Mouse (Mus musculus) hindbrain, embryonic 15.5 days (tissue): ENCODE results near the gene Zfp618. TPM values are rescaled to one million over a fixed set of nuclear protein-coding genes. Genes with fewer than 3 reads are reported as not detected.
A peak's percentile ranks its signal among the peaks of the same experiment; 100 is the strongest.

Source experiments
- ATAC-seq: fragments of 200-750 bp; cut with Nextera tagmentation; 2 replicates; pipeline ENCODE4 v1.8.0; 2017; ENCODE audit warnings: low read depth, moderate number of reproducible peaks, moderate TSS enrichment; ENCODE audit not compliant: low FRiP score
- H3K27ac ChIP-seq: fragments of 300-500 bp; sonication (generic); replicated peaks from 2 replicates; pipeline ENCODE4 v1.5.1; 2015; ENCODE audit warnings: mild to moderate bottlenecking, inconsistent platforms
- H3K27me3 ChIP-seq: fragments of 300-500 bp; sonication (generic); 2 replicates; pipeline ENCODE4 v1.6.1; 2015; ENCODE audit warnings: control low read depth, inconsistent platforms
- H3K36me3 ChIP-seq: fragments of 300-500 bp; sonication (generic); 2 replicates; pipeline ENCODE4 v1.6.1; 2015; ENCODE audit warnings: control low read depth, inconsistent platforms
- H3K4me1 ChIP-seq: fragments of 300-500 bp; sonication (generic); replicated peaks from 2 replicates; pipeline ENCODE4 v1.6.1; 2015; ENCODE audit warnings: control low read depth, inconsistent platforms
- H3K4me2 ChIP-seq: fragments of 300-500 bp; sonication (generic); 2 replicates; pipeline ENCODE4 v1.6.1; 2015; ENCODE audit warnings: moderate library complexity, mild to moderate bottlenecking, inconsistent platforms
- H3K4me3 ChIP-seq: fragments of 300-500 bp; sonication (generic); 2 replicates; pipeline ENCODE4 v1.5.1; 2015; ENCODE audit warnings: mild to moderate bottlenecking, inconsistent platforms
- H3K9ac ChIP-seq: fragments of 300-500 bp; sonication (generic); 2 replicates; pipeline ENCODE4 v1.6.1; 2015; ENCODE audit warnings: inconsistent platforms
- H3K9me3 ChIP-seq: fragments of 300-500 bp; sonication (generic); 2 replicates; pipeline ENCODE4 v1.6.1; 2016; ENCODE audit warnings: control low read depth, inconsistent platforms
- WGBS: fragments of 180-500 bp; shearing (Covaris S2); methylation state at CpG from one replicate; pipeline ENCODE4 v1.1.7; 2015; 5-methylcytosine and 5-hydroxymethylcytosine counted together
- polyA plus RNA-seq: library from polyadenylated mRNA; unstranded; fragments of >200 nt; fragmentation: Nextera tagmentation; extraction: Ambion mirVana; gene quantifications from 2 replicates; pipeline ENCODE4 v1.2.1, GENCODE M21; 2015

Gene Zfp618
- polyA plus RNA-seq, 1 experiment from 2014 or later = 27.2 TPM

- no peaks in the 10 kb centered on the region for H3K9me3 ChIP-seq
- H3K36me3 ChIP-seq = no peaks in the 10 kb centered on the region
- H3K27ac ChIP-seq = no peak within 1 kb of the TSS
- no peak within 1 kb of the TSS for H3K4me2 ChIP-seq
- H3K9ac ChIP-seq = no peak within 1 kb of the TSS
- no peaks in the 10 kb centered on the region for H3K27me3 ChIP-seq
- ATAC-seq = no peak
- WGBS = 64% methylated on average over 5 of the region's 5 CpGs
- 0 out of 2 replicates have a peak, but pooled peaks cover 4% of the 10 kb centered on the region for H3K4me1 ChIP-seq
- H3K4me3 ChIP-seq = no peak within 1 kb of the TSS
Measured at GRCm38 (mm10) chr4:63154699-63155098, 189.3 kb downstream of the Zfp618 start, which contains the start of gene Ambp. Ambp (minus strand) TSS chr4:63154799.

- H3K36me3 ChIP-seq = no peaks in the 10 kb centered on the region
- no peak overlapping the region for H3K27ac ChIP-seq
- no peak overlapping the region for H3K9ac ChIP-seq
- no peaks in the 10 kb centered on the region for H3K27me3 ChIP-seq
- ATAC-seq = no peak
- 0 out of 2 replicates have a peak, but pooled peaks cover 4% of the 10 kb centered on the region for H3K4me1 ChIP-seq
- H3K9me3 ChIP-seq = no peaks in the 10 kb centered on the region
- no peak overlapping the region for H3K4me3 ChIP-seq
- H3K4me2 ChIP-seq = no peak overlapping the region
- WGBS = 69% methylated on average over 2 of the region's 2 CpGs
Measured at GRCm38 (mm10) chr4:63155596-63155995, 190.2 kb downstream of the Zfp618 start.

DNA sequence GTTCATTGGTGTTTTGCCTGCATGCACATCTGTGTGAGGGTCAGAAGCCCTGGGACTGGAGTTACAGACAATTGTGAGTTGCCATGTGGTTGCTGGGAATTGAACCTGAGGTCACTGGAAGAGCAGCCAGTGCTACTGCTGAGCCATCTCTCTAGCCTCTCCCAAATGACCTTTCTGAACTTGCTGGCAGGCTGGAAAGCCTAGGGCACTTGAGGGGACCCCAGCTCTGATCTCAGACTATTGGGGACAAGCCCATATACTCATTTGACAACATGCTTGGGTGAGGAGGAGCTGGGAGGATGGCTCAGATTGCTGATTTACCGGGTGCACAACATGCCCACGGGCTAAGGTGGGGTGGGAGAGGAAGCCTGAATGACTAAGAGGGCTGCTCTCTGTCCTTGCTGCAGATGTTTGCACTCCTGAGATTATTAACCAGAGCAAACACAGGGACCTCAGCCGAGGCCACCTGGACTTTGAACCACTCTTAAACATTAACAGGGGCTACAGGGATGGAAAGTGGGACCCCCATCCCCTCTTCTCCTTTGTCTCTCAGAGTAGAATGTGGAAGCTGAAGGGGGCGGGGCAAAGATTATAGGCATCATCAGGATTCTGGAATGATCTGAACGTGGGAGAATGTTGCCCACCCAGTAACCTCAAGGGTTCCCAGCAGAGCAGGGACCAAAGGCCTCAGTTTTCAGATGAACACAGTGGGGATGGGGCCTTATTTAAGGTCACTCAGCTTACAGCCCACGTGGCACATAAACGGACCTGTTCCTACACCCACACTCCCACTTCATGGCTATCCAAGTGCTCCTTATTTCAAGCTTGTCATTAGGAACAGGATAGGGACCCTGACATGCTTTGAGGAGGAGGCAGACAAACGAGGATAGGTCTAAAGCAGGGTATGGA is 191.6 kb downstream of the Zfp618 start:
- Histone ChIP-seq H3K4me1 (0 out of 2 replicates have a peak, but pooled peaks cover 4% of the 10 kb centered on the region), H3K27me3 (no peaks in the 10 kb centered on the region), H3K27ac (no peak overlapping the region), H3K36me3 (no peaks in the 10 kb centered on the region), H3K9ac (no peak overlapping the region), H3K4me2 (no peak overlapping the region), H3K4me3 (no peak overlapping the region), H3K9me3 (no peaks in the 10 kb centered on the region)
- ATAC-seq = no peak
- 59% methylated on average over 8 of the region's 8 CpGs for WGBS

GRCm38 (mm10) chr4:63158192-63158591 is 192.8 kb downstream of the Zfp618 start:
- no peak overlapping the region for H3K9ac ChIP-seq
- H3K27ac ChIP-seq = no peak overlapping the region
- no peak overlapping the region for H3K4me2 ChIP-seq
- H3K27me3 ChIP-seq = no peaks in the 10 kb centered on the region
- no peak overlapping the region for H3K4me3 ChIP-seq
- H3K36me3 ChIP-seq = no peaks in the 10 kb centered on the region
- no peak; the same call in 1 of the 2 replicates for ATAC-seq
- 0 out of 2 replicates have a peak, but pooled peaks cover 4% of the 10 kb centered on the region for H3K4me1 ChIP-seq
- WGBS = 95% methylated on average over 7 of the region's 7 CpGs
- no peaks in the 10 kb centered on the region for H3K9me3 ChIP-seq

DNA sequence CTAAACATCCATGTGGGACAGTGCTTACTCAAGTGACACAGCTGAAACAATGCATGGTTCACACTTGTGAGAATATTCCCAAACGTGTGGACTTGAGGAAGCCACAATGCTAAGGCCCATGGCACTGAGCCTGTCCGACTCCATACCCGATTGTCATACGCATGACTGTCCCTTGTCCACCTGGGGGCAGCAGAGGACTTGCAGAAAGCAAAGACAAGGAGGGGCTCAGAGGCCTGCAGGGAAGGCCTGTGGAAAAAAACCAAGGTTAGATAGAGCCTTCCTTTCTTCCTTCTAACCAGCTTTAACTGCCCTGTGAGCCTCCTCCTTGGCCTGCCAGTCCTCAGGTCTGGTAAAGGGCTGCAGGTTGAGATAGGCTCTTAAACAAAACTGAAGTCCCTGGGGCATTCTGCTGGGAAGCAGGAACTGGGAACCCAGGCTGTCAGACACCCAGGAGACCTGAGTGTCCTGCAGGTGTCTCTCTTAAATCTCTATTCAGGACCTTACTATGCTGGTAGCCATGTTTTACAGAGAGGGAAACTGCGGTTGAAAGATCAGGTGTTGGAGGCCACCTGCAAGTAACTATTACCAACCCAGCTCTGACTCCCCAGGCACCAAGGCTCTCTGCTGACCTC is 193.7 kb downstream of the Zfp618 start:
- Histone ChIP-seq H3K9me3 (no peaks in the 10 kb centered on the region), H3K4me3 (no peak overlapping the region), H3K36me3 (no peaks in the 10 kb centered on the region), H3K27ac (no peak overlapping the region), H3K27me3 (no peaks in the 10 kb centered on the region), H3K9ac (no peak overlapping the region), H3K4me1 (0 out of 2 replicates have a peak, but pooled peaks cover 4% of the 10 kb centered on the region), H3K4me2 (no peak overlapping the region)
- WGBS = 23% methylated on average over 5 of the region's 5 CpGs
- peak; percentile 90 for ATAC-seq

- no peak for ATAC-seq
- Histone ChIP-seq H3K4me2 (no peak overlapping the region), H3K27me3 (no peaks in the 10 kb centered on the region), H3K4me1 (no peaks in the 10 kb centered on the region), H3K27ac (no peak overlapping the region), H3K9me3 (no peaks in the 10 kb centered on the region), H3K4me3 (no peak overlapping the region), H3K9ac (no peak overlapping the region), H3K36me3 (no peaks in the 10 kb centered on the region)
- 88% methylated on average over 4 of the region's 4 CpGs for WGBS
Measured at GRCm38 (mm10) chr4:63165636-63166035, 200.3 kb downstream of the Zfp618 start.

DNA sequence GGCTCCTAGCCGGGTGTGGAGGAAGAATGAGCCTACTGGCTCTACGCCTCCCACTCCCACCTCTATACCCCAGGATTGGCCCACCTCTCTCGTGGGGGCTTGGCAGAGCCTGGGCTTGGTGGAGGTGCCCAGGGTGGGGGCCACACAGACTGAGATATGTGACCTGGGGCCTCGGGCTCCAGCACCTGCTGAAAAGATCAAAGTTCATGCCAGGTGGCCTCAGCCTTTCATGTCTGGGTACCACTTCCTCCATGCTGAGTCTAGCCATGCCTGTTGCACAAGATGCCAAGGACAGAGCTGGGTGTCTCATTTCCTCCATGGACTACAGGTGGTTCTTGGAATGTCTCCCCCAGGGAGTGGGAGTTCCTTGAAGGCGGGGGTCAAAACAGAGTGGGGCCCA is 200.9 kb downstream of the Zfp618 start:
- Histone ChIP-seq H3K27me3 (no peaks in the 10 kb centered on the region; the same call in 1 of the 2 replicates), H3K9me3 (no peaks in the 10 kb centered on the region), H3K27ac (no peak overlapping the region), H3K4me2 (no peak overlapping the region), H3K4me3 (no peak overlapping the region), H3K4me1 (no peaks in the 10 kb centered on the region), H3K9ac (no peak overlapping the region), H3K36me3 (no peaks in the 10 kb centered on the region)
- WGBS = 93% methylated on average over 5 of the region's 5 CpGs
- no peak for ATAC-seq

DNA sequence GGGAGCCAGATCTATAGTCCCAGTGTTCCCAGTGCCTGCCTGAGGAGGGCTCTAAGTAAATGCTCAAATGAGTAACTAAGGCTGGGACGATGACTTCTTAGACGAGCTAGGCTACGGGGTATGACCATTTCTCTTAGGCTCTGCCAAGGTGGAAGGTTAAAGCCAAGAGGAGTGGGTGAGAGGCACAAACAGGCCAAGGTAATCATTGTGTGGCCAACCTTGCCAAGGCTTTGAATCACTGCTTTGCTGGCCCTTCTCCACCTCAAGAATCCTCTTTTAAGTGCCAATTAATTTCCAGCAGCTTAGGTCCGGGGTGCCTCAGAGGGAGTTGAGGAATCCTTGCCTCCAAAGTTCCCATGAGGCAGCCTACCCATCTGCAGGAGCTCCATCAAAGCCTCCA is 204.7 kb downstream of the Zfp618 start:
- Histone ChIP-seq H3K4me3 (no peak overlapping the region), H3K4me1 (no peaks in the 10 kb centered on the region), H3K9ac (no peak overlapping the region), H3K27ac (no peak overlapping the region), H3K4me2 (no peak overlapping the region), H3K27me3 (no peaks in the 10 kb centered on the region; the same call in 1 of the 2 replicates), H3K36me3 (no peaks in the 10 kb centered on the region), H3K9me3 (no peaks in the 10 kb centered on the region)
- no peak for ATAC-seq
- WGBS = 89% methylated on average over 4 of the region's 4 CpGs

DNA sequence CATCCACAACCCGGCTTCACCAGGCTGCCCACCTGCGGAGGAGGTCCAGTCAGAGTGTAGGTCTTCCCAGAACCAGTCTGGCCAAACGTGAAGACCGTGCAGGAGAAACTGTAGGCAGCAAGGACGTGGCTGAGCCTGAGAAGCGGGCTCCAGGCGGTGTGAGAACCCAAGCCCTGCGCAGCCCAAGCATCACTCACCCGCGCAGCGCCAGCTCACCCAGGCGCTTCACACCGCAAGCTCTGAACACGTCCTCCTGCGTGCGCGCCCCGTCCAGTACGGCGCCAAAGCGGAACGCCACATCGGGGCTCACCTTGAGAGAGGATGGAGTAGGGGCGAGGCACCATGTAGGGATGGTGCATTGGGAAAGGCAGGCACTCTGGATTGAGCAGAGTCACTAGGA is 205.7 kb downstream of the Zfp618 start:
- no peaks in the 10 kb centered on the region; the same call in 1 of the 2 replicates for H3K27me3 ChIP-seq
- no peaks in the 10 kb centered on the region for H3K4me1 ChIP-seq
- WGBS = 54% methylated on average over 24 of the region's 24 CpGs
- no peak overlapping the region for H3K27ac ChIP-seq
- H3K9me3 ChIP-seq = no peaks in the 10 kb centered on the region
- H3K36me3 ChIP-seq = no peaks in the 10 kb centered on the region
- ATAC-seq = no peak
- H3K4me3 ChIP-seq = no peak overlapping the region
- H3K9ac ChIP-seq = no peak overlapping the region
- no peak overlapping the region for H3K4me2 ChIP-seq

- no peak within 1 kb of the TSS for H3K9ac ChIP-seq
- no peaks in the 10 kb centered on the region for H3K4me1 ChIP-seq
- H3K4me3 ChIP-seq = no peak within 1 kb of the TSS
- no peaks in the 10 kb centered on the region for H3K9me3 ChIP-seq
- H3K4me2 ChIP-seq = no peak within 1 kb of the TSS
- H3K27ac ChIP-seq = no peak within 1 kb of the TSS
- ATAC-seq = no peak
- no peaks in the 10 kb centered on the region for H3K36me3 ChIP-seq
- H3K27me3 ChIP-seq = no peaks in the 10 kb centered on the region; the same call in 1 of the 2 replicates
- WGBS = 85% methylated on average over 4 of the region's 4 CpGs
Measured at GRCm38 (mm10) chr4:63171969-63172685, 206.8 kb downstream of the Zfp618 start, which contains the start of gene Kif12. Kif12 (minus strand) TSS chr4:63172131.

GRCm38 (mm10) chr4:63181556-63181955 is 216.2 kb downstream of the Zfp618 start:
- Histone ChIP-seq H3K4me3 (no peak overlapping the region), H3K9me3 (no peaks in the 10 kb centered on the region), H3K27ac (no peak overlapping the region), H3K4me2 (no peak overlapping the region), H3K36me3 (no peaks in the 10 kb centered on the region), H3K4me1 (peaks cover 5% of the 10 kb centered on the region; the same call in 1 of the 2 replicates), H3K9ac (no peak overlapping the region), H3K27me3 (no peaks in the 10 kb centered on the region)
- peak; percentile 90 for ATAC-seq
- 13% methylated on average over 5 of the region's 5 CpGs for WGBS
